Mouse (Mus musculus) hindbrain, embryonic 13.5 days (tissue): ENCODE data around the gene Tuba1b. TPM values are rescaled to one million over a fixed set of nuclear protein-coding genes. Genes with fewer than 3 reads are reported as not detected.
"Not testable (repeated sequence)": the region's sequence is repeated elsewhere in the genome, so short reads cannot be mapped to it uniquely, and the experiment has no call there.

Source experiments
- ATAC-seq: fragments of 200-750 bp; cut with Nextera tagmentation; 2 replicates; pipeline ENCODE4 v1.8.0; 2017; ENCODE audit warnings: moderate TSS enrichment; ENCODE audit not compliant: low FRiP score
- H3K27ac ChIP-seq: fragments of 300-500 bp; sonication (generic); 2 replicates; pipeline ENCODE4 v1.5.1; 2015; ENCODE audit warnings: inconsistent platforms, mild to moderate bottlenecking, moderate library complexity
- H3K27me3 ChIP-seq: fragments of 300-500 bp; sonication (generic); 2 replicates; pipeline ENCODE4 v1.6.1; 2015; ENCODE audit warnings: mild to moderate bottlenecking, inconsistent platforms
- H3K36me3 ChIP-seq: fragments of 300-500 bp; sonication (generic); 2 replicates; pipeline ENCODE4 v1.6.1; 2015; ENCODE audit warnings: mild to moderate bottlenecking, inconsistent platforms
- H3K4me1 ChIP-seq: fragments of 300-500 bp; sonication (generic); replicated peaks from 2 replicates; pipeline ENCODE4 v1.6.1; 2015; ENCODE audit warnings: inconsistent platforms
- H3K4me2 ChIP-seq: fragments of 300-500 bp; sonication (generic); 2 replicates; pipeline ENCODE4 v1.6.1; 2015; ENCODE audit warnings: inconsistent platforms, mild to moderate bottlenecking, moderate library complexity
- H3K4me3 ChIP-seq: fragments of 300-500 bp; sonication (generic); 2 replicates; pipeline ENCODE4 v1.5.1; 2015; ENCODE audit warnings: mild to moderate bottlenecking, inconsistent platforms
- H3K9ac ChIP-seq: fragments of 300-500 bp; sonication (generic); 2 replicates; pipeline ENCODE4 v1.6.1; 2015; ENCODE audit warnings: mild to moderate bottlenecking, inconsistent platforms
- H3K9me3 ChIP-seq: fragments of 300-500 bp; sonication (generic); 2 replicates; pipeline ENCODE4 v1.6.1; 2016; ENCODE audit warnings: inconsistent platforms
- whole genome bisulfite sequencing: fragments of 180-500 bp; shearing (Covaris S2); methylation state at CpG from one replicate; pipeline ENCODE4 v1.1.7; 2015; 5-methylcytosine and 5-hydroxymethylcytosine counted together
- polyA plus RNA-seq: library from polyadenylated mRNA; unstranded; fragments of >200 nt; fragmentation: Nextera tagmentation; extraction: Ambion mirVana; gene quantifications from 2 replicates; pipeline ENCODE4 v1.2.1, GENCODE M21; 2015

Tuba1b gene
- polyA plus RNA-seq, 1 experiment from 2014 or later = 1,016 TPM

DNA sequence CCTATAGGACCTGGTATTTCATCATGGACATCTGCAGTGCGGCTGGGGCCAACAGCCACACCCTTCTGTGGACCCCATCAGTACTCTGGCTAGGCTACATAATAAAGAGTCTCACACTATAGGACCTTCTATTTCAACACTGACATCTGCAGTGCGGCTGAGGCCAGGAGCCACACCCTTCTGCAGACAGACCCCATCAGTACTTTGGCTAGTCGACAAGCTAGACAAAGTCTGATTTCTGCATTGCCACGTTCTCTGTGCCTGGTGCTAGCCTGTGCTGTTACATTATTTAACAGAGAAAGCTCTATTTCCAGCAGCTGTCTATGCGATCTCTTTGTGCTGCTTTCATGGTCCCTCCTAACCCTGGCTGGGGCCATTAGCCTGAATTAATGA lies 17.7 kb upstream of the Tuba1b start:
- peaks cover 15% of the 10 kb centered on the region for H3K36me3 ChIP-seq
- no peaks in the 10 kb centered on the region for H3K9me3 ChIP-seq
- H3K4me3 ChIP-seq = peak overlapping the region; percentile 81
- 4% methylated on average over 5 of the region's 5 CpGs for WGBS
- H3K27ac ChIP-seq = peak overlapping the region; percentile 99
- peak overlapping the region; percentile 100 for H3K9ac ChIP-seq
- H3K4me1 ChIP-seq = peaks cover 29% of the 10 kb centered on the region
- ATAC-seq = no peak
- peak overlapping the region; percentile 68 for H3K4me2 ChIP-seq
- H3K27me3 ChIP-seq = no peaks in the 10 kb centered on the region

DNA sequence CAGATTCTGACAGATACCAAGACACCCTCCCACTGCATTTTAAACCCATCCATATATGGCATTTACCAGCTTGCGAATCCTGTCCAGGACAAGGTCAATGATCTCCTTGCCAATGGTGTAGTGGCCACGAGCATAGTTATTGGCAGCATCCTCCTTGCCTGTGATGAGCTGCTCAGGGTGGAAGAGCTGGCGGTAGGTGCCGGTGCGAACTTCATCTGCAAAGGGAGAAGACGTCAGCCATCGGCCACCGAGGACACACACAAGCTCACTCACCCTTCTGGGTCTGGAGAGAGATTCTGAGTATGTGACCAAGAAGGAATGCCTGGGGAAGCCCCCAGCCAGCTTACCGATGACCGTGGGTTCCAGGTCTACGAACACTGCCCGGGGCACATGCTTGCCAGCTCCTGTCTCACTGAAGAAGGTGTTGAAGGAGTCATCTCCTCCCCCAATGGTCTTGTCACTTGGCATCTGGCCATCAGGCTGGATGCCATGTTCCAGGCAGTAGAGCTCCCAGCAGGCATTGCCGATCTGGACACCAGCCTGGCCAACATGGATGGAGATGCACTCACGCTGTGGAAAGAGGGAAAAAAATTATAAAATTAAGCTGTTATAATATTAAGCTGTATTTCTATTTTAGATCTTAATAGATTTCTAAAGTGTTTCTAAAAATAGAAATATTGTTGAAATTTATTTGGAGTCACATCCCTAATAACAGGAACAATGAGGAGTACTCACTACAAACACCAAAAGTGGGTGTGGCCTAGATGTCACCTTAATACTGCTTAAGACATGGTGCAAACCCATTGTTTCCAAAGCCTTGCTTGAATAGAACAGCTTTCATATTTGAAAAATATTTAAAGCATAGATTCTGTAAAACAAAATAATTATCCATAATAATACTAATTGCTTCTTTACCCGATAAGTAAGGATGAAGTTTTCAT lies 17.0 kb upstream of the Tuba1b start:
- Histone ChIP-seq H3K4me1 (peaks cover 29% of the 10 kb centered on the region), H3K4me2 (peak overlapping the region; percentile 68), H3K4me3 (peak overlapping the region; percentile 81), H3K27ac (peak overlapping the region; percentile 99), H3K36me3 (peaks cover 15% of the 10 kb centered on the region), H3K9ac (peak overlapping the region; percentile 100)
- H3K9me3 ChIP-seq, ATAC-seq, H3K27me3 ChIP-seq: not testable (repeated sequence)
- 50% methylated on average over 11 of the region's 15 CpGs for WGBS

DNA sequence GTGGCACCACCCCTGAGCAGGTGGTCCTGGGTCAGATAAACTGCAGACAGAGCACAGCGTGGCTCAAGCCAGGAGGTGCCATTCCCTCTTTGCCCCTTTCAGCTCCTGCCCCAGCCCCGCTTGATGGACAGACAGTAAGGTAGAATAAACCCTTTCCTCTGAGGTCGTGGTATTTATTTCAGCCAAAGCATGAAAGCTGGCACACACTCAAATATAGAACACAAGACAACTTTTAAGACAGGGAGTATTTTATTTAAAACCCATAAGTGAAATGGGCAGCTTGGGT lies 15.2 kb upstream of the Tuba1b start:
- WGBS = 28% methylated on average over 3 of the region's 3 CpGs
- peak overlapping the region; percentile 78 for H3K27ac ChIP-seq
- no peaks in the 10 kb centered on the region for H3K27me3 ChIP-seq
- peak overlapping the region; percentile 84 for H3K9ac ChIP-seq
- H3K36me3 ChIP-seq = peaks cover 21% of the 10 kb centered on the region
- peak overlapping the region; percentile 46 for H3K4me3 ChIP-seq
- no peak for ATAC-seq
- H3K4me1 ChIP-seq = peaks cover 27% of the 10 kb centered on the region
- H3K9me3 ChIP-seq = no peaks in the 10 kb centered on the region
- H3K4me2 ChIP-seq = peak overlapping the region; percentile 74

DNA sequence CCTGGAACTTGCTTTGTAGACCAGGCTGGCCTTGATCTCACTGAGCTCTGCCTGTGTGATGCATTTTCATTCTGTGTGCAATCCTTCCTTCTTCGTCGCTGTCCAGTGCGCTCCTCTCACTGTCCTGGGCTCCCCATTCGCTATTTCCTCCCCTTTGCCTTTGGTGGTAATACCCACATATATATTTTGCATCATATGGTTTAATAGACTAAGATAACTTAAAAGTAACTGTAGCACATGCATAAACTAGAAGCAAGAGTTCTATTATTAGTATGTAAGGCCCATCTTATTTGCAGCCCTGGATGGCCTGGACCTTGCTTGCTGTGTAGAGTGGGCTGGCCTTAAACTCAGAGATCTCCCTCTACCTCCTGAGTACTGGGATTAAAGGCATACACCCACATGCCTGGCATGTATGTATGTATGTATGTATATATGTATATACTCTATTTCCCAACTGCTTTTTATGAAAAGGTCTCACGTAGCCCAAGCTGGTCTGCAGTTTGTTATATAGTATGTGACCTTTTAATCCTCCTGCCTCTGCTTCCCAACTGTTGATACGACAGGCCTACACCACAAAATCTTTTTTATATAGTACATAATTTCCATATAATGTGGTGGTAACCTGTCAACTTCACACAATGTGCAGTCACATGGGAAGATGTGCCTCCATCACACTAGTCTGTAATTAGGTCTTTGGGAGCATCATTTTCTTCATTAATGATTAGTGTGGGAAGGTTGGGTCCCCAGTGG lies 14.7 kb upstream of the Tuba1b start:
- peaks cover 21% of the 10 kb centered on the region for H3K36me3 ChIP-seq
- peak overlapping the region; percentile 46 for H3K4me3 ChIP-seq
- peak overlapping the region; percentile 78 for H3K27ac ChIP-seq
- peak overlapping the region; percentile 74 for H3K4me2 ChIP-seq
- ATAC-seq = no peak
- 45% methylated on average over 6 of the region's 6 CpGs for WGBS
- H3K27me3 ChIP-seq = no peaks in the 10 kb centered on the region
- H3K9ac ChIP-seq = peak overlapping the region; percentile 84
- peaks cover 27% of the 10 kb centered on the region for H3K4me1 ChIP-seq
- H3K9me3 ChIP-seq = no peaks in the 10 kb centered on the region

DNA sequence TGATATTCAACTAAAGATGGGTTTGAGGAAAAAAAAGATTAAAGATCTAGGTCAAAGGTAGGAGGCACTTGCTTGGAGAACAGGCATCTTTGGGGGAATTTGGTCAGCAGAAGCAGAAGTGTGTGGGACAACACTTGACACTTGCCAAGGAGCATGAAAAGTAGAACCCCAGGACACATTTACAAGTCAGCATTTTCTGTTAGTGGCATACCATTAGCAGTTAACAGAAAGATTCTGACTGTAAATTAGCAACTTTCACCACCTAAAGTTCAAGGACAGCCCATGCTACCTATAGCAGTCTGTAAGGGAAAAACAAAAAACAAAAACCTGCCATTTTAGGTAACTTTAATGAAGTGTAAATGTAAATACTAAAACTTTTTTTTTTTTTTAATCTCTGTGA lies 14.0 kb upstream of the Tuba1b start:
- Histone ChIP-seq H3K4me2 (peak overlapping the region; percentile 74), H3K27ac (peak overlapping the region; percentile 78), H3K9ac (peak overlapping the region; percentile 84), H3K9me3 (no peaks in the 10 kb centered on the region), H3K4me3 (peak overlapping the region; percentile 46), H3K27me3 (no peaks in the 10 kb centered on the region), H3K4me1 (peaks cover 27% of the 10 kb centered on the region), H3K36me3 (peaks cover 21% of the 10 kb centered on the region)
- ATAC-seq = no peak

DNA sequence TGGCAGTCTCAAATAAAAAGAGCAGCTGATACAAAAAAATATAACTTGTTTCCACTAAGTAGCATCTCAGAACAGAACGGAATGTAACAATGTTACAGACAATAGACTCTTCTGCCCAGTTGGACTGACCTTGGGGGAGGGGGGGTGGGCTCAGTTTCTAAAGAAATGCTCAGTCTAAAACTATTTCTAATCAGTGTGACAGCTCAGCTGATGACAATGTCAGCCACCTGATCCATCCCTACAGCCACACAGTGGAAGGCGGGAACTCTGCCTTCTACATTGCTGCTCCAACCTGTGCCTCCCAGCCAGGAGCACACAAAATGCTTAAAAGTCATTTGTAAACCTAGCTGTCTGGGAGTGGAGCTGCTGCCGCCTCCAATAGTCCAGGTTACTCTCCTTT lies 13.5 kb upstream of the Tuba1b start:
- H3K27me3 ChIP-seq = no peaks in the 10 kb centered on the region
- peaks cover 21% of the 10 kb centered on the region for H3K36me3 ChIP-seq
- H3K4me1 ChIP-seq = peaks cover 27% of the 10 kb centered on the region
- H3K27ac ChIP-seq = peak overlapping the region; percentile 78
- peak overlapping the region; percentile 74 for H3K4me2 ChIP-seq
- no peaks in the 10 kb centered on the region for H3K9me3 ChIP-seq
- H3K9ac ChIP-seq = peak overlapping the region; percentile 84
- peak overlapping the region; percentile 46; the same call in 1 of the 2 replicates for H3K4me3 ChIP-seq
- WGBS = 24% methylated on average over 3 of the region's 3 CpGs
- ATAC-seq = no peak

DNA sequence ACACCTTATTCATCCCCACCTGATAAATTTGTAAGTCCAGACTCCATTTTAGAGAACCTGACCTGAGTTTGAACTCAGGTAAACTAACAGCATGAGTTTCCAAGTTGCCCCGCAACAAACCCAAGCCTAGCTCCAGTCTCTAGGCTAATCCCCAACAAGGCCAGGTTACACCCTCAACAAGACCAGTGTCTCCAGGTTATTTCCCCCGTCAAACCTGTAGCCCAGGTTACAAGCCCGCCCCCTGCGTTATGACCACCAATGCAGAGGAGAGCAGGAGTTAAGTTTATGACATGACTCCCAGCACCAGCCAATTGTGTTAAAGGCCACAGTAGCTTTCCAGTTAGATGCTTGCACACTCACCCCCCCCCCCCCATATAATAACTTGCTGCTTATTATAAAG lies 8.8 kb upstream of the Tuba1b start:
- Histone ChIP-seq H3K4me2 (no peak overlapping the region), H3K9ac (no peak overlapping the region), H3K4me3 (no peak overlapping the region), H3K4me1 (peaks cover 15% of the 10 kb centered on the region), H3K36me3 (peaks cover 7% of the 10 kb centered on the region; the same call in 1 of the 2 replicates), H3K27ac (no peak overlapping the region), H3K27me3 (no peaks in the 10 kb centered on the region), H3K9me3 (no peaks in the 10 kb centered on the region)
- 76% methylated on average over 4 of the region's 4 CpGs for WGBS
- ATAC-seq = no peak

DNA sequence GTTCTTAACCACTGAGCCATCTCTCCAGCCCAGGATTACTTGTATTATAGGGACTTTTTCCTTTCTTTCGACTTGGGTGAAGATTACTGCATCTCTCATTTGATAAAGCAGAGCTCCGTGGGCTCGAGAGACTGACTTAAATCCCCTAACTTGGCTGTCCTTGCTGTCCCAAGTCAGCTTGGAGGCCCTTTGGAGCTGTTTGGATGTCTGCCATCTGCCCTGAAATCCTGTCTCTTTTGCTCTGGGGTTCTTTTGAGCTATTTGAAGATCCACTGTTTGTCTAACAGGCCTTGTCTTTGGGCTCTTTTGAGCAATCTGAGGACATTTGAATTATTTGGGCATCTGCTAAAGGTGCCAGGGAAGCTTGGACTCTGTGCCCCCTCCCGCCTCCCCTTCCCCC lies 7.7 kb upstream of the Tuba1b start:
- no peak for ATAC-seq
- 81% methylated on average over 4 of the region's 4 CpGs for WGBS
- Histone ChIP-seq H3K4me1 (peaks cover 6% of the 10 kb centered on the region), H3K9ac (no peak overlapping the region), H3K27me3 (no peaks in the 10 kb centered on the region), H3K27ac (no peak overlapping the region), H3K4me2 (no peak overlapping the region), H3K36me3 (peaks cover 7% of the 10 kb centered on the region; the same call in 1 of the 2 replicates), H3K9me3 (no peaks in the 10 kb centered on the region), H3K4me3 (no peak overlapping the region)

DNA sequence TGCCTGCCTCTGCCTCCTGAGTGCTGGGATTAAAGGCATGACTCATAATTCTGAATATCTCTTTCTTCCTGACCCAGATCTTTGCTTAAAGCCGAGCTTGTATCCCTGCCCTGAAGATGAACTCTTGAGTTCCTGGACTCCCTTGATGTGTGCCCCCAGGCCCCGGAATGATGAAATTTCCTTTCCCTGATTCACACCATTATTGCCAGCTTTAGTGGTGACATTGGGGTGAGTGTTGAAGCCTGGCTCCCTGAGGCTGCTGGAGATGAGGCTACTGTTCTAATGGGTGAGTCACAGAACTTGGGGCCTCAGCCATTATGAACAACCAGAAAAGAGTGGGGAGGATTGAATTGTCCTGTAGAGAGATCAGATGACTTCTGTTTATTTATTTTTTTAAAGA lies 7.2 kb upstream of the Tuba1b start:
- Histone ChIP-seq H3K9me3 (no peaks in the 10 kb centered on the region), H3K27me3 (no peaks in the 10 kb centered on the region), H3K4me2 (no peak overlapping the region), H3K9ac (no peak overlapping the region), H3K36me3 (peaks cover 7% of the 10 kb centered on the region; the same call in 1 of the 2 replicates), H3K4me3 (no peak overlapping the region), H3K4me1 (peaks cover 4% of the 10 kb centered on the region; the same call in 1 of the 2 replicates), H3K27ac (no peak overlapping the region)
- WGBS = 90% methylated on average over 2 of the region's 2 CpGs
- no peak for ATAC-seq

DNA sequence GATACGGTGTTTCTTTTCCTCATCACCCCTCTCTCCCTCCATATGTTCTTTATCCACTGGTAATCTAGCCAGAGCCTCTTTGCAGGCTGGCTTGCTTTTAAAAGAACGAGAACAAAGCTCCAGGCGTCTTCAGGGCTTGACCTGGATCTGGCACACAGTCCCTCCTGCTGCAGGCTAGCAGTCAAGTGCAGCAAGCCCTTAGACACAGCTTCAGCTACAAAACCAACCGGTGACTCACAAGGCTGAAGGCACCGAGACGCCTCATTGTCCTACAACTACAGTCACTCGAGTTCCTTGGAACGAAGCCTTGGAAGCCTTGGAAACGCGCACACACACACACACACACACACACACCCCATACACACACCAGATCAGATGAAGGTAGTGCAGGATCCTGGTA lies 6.5 kb upstream of the Tuba1b start:
- ATAC-seq = no peak
- no peaks in the 10 kb centered on the region for H3K27me3 ChIP-seq
- peaks cover 7% of the 10 kb centered on the region; the same call in 1 of the 2 replicates for H3K36me3 ChIP-seq
- H3K9ac ChIP-seq = no peak overlapping the region
- no peak overlapping the region for H3K4me2 ChIP-seq
- 63% methylated on average over 10 of the region's 10 CpGs for WGBS
- H3K9me3 ChIP-seq = no peaks in the 10 kb centered on the region
- no peak overlapping the region for H3K27ac ChIP-seq
- H3K4me3 ChIP-seq = no peak overlapping the region
- peaks cover 6% of the 10 kb centered on the region for H3K4me1 ChIP-seq

DNA sequence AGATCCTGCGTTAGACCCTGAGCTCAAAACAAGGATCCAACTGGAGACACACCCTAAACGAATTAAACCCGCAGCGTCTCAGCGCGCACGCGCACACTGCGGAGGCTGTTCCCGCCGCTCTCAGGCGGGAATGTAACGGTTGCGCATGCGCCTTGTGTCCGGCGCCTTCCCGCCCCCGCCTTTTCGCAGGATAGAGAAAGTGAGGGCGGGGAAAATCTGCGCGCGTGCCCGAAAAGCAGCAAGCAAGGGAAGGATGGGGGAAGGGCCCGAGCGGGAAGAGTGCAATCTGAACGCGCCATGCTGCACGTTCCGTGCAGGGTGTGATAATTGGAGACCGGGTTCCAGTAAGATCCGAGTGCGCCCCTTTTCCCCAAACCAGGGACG lies 540 bp downstream of the Tuba1b start:
- Histone ChIP-seq H3K27me3 (no peaks in the 10 kb centered on the region), H3K9ac (peak overlapping the region; percentile 86), H3K9me3 (no peaks in the 10 kb centered on the region), H3K4me3 (peak overlapping the region; percentile 71), H3K27ac (peak overlapping the region; percentile 99), H3K36me3 (peaks cover 13% of the 10 kb centered on the region), H3K4me2 (peak overlapping the region; percentile 92), H3K4me1 (peaks cover 23% of the 10 kb centered on the region)
- peak; percentile 90 for ATAC-seq
- WGBS = under 1% methylated on average over 35 of the region's 35 CpGs

DNA sequence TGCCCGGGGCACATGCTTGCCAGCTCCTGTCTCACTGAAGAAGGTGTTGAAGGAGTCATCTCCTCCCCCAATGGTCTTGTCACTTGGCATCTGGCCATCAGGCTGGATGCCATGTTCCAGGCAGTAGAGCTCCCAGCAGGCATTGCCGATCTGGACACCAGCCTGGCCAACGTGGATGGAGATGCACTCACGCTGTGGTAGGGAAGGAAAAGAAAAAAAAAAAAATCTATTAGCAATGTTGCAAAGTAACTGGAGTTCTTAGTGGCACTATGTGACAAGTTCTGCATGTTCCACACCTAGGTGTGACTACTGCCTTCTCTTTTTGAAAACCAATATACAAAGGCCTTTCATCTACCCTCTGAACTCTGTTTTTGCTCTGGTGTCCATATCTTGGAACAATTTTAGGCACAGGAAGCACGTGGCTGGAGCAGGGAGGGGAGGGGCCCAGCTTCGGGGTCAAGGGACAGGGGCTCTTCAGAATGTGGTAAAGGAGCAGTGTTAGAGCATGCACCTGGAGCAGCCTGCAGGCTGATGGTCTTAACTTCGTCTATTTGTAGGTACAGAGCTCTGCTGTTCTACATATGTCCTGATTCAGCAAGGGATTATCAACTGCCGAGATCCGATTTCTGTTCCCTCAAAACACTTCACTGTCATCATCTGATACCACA lies 1.2 kb downstream of the Tuba1b start:
- not testable (repeated sequence) for H3K9me3 ChIP-seq, H3K27me3 ChIP-seq
- WGBS = 14% methylated on average over 8 of the region's 9 CpGs
- Histone ChIP-seq H3K4me2 (peak overlapping the region; percentile 92), H3K4me3 (peak overlapping the region; percentile 71), H3K4me1 (peaks cover 26% of the 10 kb centered on the region), H3K9ac (peak overlapping the region; percentile 86), H3K27ac (peak overlapping the region; percentile 99), H3K36me3 (peaks cover 13% of the 10 kb centered on the region)
- ATAC-seq = peak; percentile 12; the same call in 1 of the 2 replicates
